Mouse (Mus musculus) ES-E14 (cell line): ENCODE data around the gene Bhlha15. TPM values are rescaled to one million over a fixed set of nuclear protein-coding genes. Genes with fewer than 3 reads are reported as not detected.

Experiments used
- DNase-seq: peaks from one replicate; pipeline ENCODE4 v3.0.0-alpha.2; 2013; ENCODE audit warnings: low read depth, low spot score
- H3K27ac ChIP-seq: 2 replicates; pipeline ENCODE4 v1.5.1; 2012; ENCODE audit warnings: low read depth, mild to moderate bottlenecking, low read length, moderate library complexity, mixed read lengths; ENCODE audit not compliant: poor library complexity, insufficient read depth, severe bottlenecking
- H3K36me3 ChIP-seq: 2 replicates; pipeline ENCODE4 v1.6.1; 2012; ENCODE audit warnings: mild to moderate bottlenecking, low read length, moderate library complexity, mixed read lengths; ENCODE audit not compliant: control insufficient read depth, poor library complexity, insufficient read depth, severe bottlenecking
- H3K4me1 ChIP-seq, 2 experiments: fragments of 150-350 bp in 1 of 2; sonication (generic) in 1 of 2; 2 replicates each; pipeline ENCODE4 v1.6.1; 2012; ENCODE audit warnings: low read length in 2 of 2, mild to moderate bottlenecking in 1 of 2, mixed read lengths in 1 of 2; ENCODE audit not compliant: control insufficient read depth in 2 of 2, insufficient read depth in 2 of 2, poor library complexity in 1 of 2
- H3K4me3 ChIP-seq, 2 experiments: fragments of 150-350 bp in 1 of 2; sonication (generic) in 1 of 2; 2 replicates each; pipeline ENCODE4 v1.5.1; 2012; ENCODE audit warnings: low read length in 2 of 2, low read depth in 1 of 2, mild to moderate bottlenecking in 1 of 2, mixed read lengths in 1 of 2; ENCODE audit not compliant: insufficient read depth in 1 of 2, poor library complexity in 1 of 2, severe bottlenecking in 1 of 2
- H3K9ac ChIP-seq: 2 replicates; pipeline ENCODE4 v1.6.1; 2012; ENCODE audit warnings: low read depth, mild to moderate bottlenecking, low read length, mixed read lengths; ENCODE audit not compliant: poor library complexity, insufficient read depth, severe bottlenecking
- H3K9me3 ChIP-seq: fragments of 150-350 bp; sonication (generic); 2 replicates; pipeline ENCODE4 v1.6.1; 2012; ENCODE audit warnings: low read depth, mild to moderate bottlenecking, low read length; ENCODE audit not compliant: control insufficient read depth, insufficient read depth
- CHD2 ChIP-seq: IDR thresholded peaks from 2 replicates; pipeline ENCODE4 v1.6.1; 2014; ENCODE audit warnings: mild to moderate bottlenecking, low read depth, low read length, inconsistent platforms
- HCFC1 ChIP-seq: IDR thresholded peaks from 2 replicates; pipeline ENCODE4 v1.6.1; 2012; ENCODE audit warnings: low read length, inconsistent platforms, borderline replicate concordance; ENCODE audit not compliant: insufficient read depth
- MAFK ChIP-seq: IDR thresholded peaks from 2 replicates; pipeline ENCODE4 v1.6.1; 2014; ENCODE audit warnings: mild to moderate bottlenecking, low read depth, low read length, inconsistent platforms; ENCODE audit not compliant: insufficient read depth
- ZC3H11A ChIP-seq: IDR thresholded peaks from 2 replicates; pipeline ENCODE4 v1.6.1; 2012; ENCODE audit warnings: low read depth, mild to moderate bottlenecking, inconsistent platforms, low read length, borderline replicate concordance
- ZNF384 ChIP-seq: IDR thresholded peaks from 2 replicates; pipeline ENCODE4 v1.6.1; 2012; ENCODE audit warnings: low read depth, low read length, inconsistent platforms
- in situ Hi-C, 2 experiments: fragments of 600-800 bp; cut with MboI; formaldehyde crosslinking; loops; one replicate each; pipeline ENCODE4 v1.15.1; 2025; ENCODE audit warnings: low sequenced_read_pairs in 2 of 2, inconsistent platforms in 1 of 2; ENCODE audit not compliant: unreplicated experiment in 2 of 2
- total RNA-seq: library from RNA; depleted of rRNA; stranded (reverse); fragments of 300-350 nt; gene quantifications from 2 replicates; pipeline ENCODE4 v1.2.3, GENCODE M21; 2012

The Bhlha15 gene
- total RNA-seq, 1 experiment = 1.1 TPM

DNA sequence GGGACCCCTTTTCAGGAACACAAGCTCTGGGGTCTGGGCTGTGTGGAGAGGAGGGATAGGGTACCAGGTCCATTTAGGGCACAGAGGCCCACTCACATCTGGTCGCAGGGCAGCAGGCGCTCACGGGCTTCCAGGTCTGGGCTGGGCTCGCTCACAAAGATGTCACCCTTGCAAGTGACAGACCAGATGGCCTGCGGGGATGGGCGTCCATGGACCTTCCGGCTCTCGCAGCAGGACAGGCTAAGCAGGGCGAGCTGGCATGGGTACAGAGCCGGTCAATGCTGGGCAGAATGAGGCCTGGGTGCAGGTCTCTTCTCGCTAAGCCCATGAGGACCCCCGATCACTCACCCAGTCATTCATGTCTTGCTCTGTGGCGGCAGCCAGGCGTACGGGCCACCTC, 16.0 kb downstream of the Bhlha15 start:
- in situ Hi-C loops = no loop called here
- no peak for TF ChIP-seq CHD2
- no peak for TF ChIP-seq MAFK
- TF ChIP-seq ZC3H11A = no peak
- Histone ChIP-seq H3K4me3 (no peak overlapping the region), H3K36me3 (peaks cover 5% of the 10 kb centered on the region; the same call in 1 of the 2 replicates), H3K4me1 (peaks cover 0 to 3% of the 10 kb centered on the region in 2 experiments; a peak in 1 of 4 replicates), H3K9ac (no peak overlapping the region), H3K27ac (no peak overlapping the region), H3K9me3 (no peaks in the 10 kb centered on the region)
- DNase-seq = no peak

DNA sequence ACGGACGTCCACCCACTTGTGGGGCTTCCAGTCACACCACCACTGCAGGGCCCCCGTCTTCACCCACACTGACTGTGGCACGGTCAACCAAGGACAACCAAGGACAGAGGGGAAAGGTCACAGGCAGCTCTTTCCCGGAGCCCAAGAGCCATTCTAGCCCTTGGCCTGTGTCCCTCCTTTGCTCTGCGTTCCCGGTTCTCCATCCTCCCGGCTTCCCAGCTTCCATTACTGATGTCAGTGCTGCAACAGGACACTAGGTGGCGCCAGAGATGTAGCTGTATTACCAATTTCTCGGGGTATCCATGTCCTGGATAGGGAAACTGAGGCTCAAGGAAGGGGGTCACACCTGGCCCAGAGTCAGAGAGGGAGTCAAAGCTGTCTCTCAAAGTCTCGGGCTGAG, 17.4 kb downstream of the Bhlha15 start:
- DNase-seq = no peak
- in situ Hi-C loops = no loop called here
- Histone ChIP-seq H3K27ac (no peak overlapping the region), H3K9me3 (no peaks in the 10 kb centered on the region), H3K36me3 (peaks cover 5% of the 10 kb centered on the region; the same call in 1 of the 2 replicates), H3K9ac (no peak overlapping the region), H3K4me3 (0 out of 4 replicates have a peak overlapping the region, but pooled peaks of 1 of the 2 experiments have one; percentile 3), H3K4me1 (peaks cover 0 to 5% of the 10 kb centered on the region in 2 experiments; a peak in 2 of 4 replicates)
- TF ChIP-seq HCFC1 (no peak), CHD2 (no peak)

DNA sequence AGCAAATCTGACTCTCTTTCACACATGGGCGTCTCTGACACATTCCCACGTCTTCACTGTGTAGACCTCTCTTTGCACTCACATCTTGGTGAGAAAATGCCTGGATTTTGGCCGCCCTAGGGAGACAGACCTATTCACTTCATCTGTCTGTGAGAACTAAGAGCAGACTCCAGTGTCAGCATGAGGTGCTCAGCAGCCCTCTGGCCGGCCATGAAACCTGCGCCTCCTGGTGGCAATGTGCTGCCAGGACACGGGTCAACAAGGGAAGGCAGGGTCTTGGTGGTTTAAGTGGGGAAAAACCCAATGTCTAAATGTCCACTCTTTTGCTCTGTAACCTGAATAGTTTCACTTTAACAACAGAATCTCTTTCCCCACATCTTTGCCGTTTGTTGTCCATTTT, 24.4 kb downstream of the Bhlha15 start:
- Histone ChIP-seq H3K9me3 (no peaks in the 10 kb centered on the region), H3K36me3 (peaks cover 2% of the 10 kb centered on the region; the same call in 1 of the 2 replicates)

DNA sequence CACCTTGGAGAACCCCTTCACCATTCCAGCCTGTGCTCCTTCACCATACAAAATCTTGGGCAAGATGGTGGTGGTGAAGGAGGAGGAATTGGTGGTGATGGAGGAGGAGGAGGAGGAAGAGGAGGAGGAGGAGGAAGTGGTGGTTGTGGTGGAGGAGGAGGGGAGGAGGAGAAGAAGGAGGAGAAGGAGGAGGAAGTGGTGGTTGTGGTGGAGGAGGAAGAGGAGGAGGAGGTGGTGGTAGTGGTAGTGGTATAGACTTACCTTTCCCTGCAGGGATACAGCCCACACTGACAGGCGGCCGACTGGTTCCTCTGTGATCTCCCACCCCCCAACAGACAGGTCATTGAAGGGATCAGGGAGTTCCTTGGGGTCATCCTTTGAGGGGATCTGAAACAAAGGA, 25.9 kb downstream of the Bhlha15 start:
- in situ Hi-C loops = no loop called here
- Histone ChIP-seq H3K4me3 (no peak overlapping the region), H3K9me3 (no peaks in the 10 kb centered on the region), H3K27ac (no peak overlapping the region), H3K9ac (no peak overlapping the region), H3K4me1 (peaks cover 3 to 18% of the 10 kb centered on the region in 2 experiments; a peak in 2 of 4 replicates), H3K36me3 (no peaks in the 10 kb centered on the region)
- no peak for DNase-seq
- TF ChIP-seq HCFC1 (no peak), CHD2 (no peak), MAFK (no peak), ZC3H11A (no peak), ZNF384 (no peak)

More for the DNA sequence above, 24.4 kb downstream of the Bhlha15 start:
- no peak overlapping the region for H3K9ac ChIP-seq
- DNase-seq = no peak
- peaks cover 0 to 13% of the 10 kb centered on the region in 2 experiments; a peak in 2 of 4 replicates for H3K4me1 ChIP-seq
- no peak overlapping the region for H3K4me3 ChIP-seq
- TF ChIP-seq CHD2 (no peak), HCFC1 (no peak)
- in situ Hi-C loops = no loop called here
- no peak overlapping the region for H3K27ac ChIP-seq

DNA sequence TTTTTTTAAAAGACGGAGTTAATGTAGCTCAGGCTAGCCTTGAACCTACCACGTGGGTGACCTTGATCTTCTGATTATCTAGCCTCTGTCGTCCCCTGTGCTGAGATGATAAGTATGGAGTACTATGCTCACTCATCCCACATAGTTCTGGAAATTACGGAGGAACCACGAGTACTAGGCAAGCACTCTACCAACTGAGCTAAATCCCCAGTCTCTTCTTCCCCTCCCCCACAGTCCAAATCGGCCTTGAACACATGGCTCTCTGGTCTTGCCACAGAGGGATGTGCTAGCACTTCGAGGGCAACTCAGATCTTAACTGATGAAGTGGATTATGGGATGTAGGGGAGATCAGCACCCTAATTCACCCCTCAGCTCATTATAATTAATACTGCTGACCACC, 28.0 kb downstream of the Bhlha15 start:
- in situ Hi-C loops = no loop called here
- no peak overlapping the region for H3K9ac ChIP-seq
- TF ChIP-seq CHD2 = no peak
- no peak for TF ChIP-seq ZNF384
- TF ChIP-seq ZC3H11A = no peak
- TF ChIP-seq MAFK = no peak
- TF ChIP-seq HCFC1 = no peak
- peaks cover 3 to 20% of the 10 kb centered on the region in 2 experiments; a peak in 2 of 4 replicates for H3K4me1 ChIP-seq
- no peak overlapping the region for H3K27ac ChIP-seq
- H3K36me3 ChIP-seq = no peaks in the 10 kb centered on the region
- H3K9me3 ChIP-seq = no peaks in the 10 kb centered on the region
- no peak for DNase-seq
- H3K4me3 ChIP-seq = no peak overlapping the region
